Mouse (Mus musculus): ENCODE data around the gene Ptprh.

DNA sequence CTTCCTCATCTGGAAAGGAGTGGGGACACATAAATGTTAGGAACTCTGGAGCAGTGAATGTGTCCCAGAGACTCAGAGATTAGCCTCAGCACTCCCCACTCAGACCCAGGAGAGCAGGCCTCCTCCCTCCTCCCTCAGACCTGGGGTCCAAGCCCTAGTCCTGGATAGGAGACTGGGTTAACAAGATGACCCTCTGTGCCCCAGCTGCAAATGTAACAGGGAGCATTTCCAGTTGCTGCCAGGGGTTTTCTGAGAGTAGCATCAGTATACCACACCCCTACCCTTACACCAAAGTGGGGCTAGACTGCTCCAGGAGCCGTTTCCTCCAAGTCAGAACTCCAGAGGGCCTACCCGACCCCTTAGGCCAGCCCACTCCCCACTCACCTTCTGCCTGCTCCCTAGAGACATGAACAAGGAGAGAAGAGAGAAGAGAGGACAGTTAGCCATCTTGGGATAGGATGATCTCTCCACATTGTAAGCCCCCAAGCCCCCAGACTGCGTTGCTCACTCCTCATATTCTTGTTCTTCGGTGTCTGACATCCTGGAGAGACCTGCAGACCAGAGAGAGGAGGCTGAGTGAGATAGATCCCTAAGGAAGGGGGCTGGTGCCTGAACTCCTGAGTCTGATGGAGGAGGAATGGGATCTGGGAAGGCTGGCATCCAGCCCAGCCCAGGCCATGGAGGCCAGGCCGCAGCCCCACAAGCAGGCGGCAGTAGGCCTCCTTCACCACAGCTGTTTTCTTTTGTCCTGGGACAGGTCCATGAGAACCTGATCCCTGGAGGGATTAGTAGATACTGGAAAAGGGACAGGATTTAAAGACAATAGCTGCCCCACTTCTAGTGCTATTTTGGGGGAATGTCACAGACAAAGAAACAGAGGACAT lies 89.8 kb downstream of the Ptprh start:
- TF ChIP-seq CTCF (IDR thresholded peaks at IDR 0.05; ENCODE audit: insufficient read depth, low read depth, low read length) = no peak
- TF ChIP-seq POLR2A (IDR thresholded peaks at IDR 0.05; ENCODE audit: insufficient read depth, low read depth, low read length) = no peak
